Mouse (Mus musculus): ENCODE data around the gene Gm21119. TPM values are rescaled to one million over a fixed set of nuclear protein-coding genes. Genes with fewer than 3 reads are reported as not detected.
"Not testable (repeated sequence)": the region's sequence is repeated elsewhere in the genome, so short reads cannot be mapped to it uniquely, and the experiment has no call there.

Gm21119 gene
- total RNA-seq, 4 experiments from 2014 or later, result 0.32 to 2.3 (median 1.3) TPM

- not testable (repeated sequence) for DNase-seq
These were observed 63.7 kb downstream of the Gm21119 start for GRCm38 (mm10) chr8:20678418-20678817.
